Mouse (Mus musculus) bone marrow macrophage, adult 2 months (primary cell): ENCODE measurements around the gene Dnaja1. TPM values are rescaled to one million over a fixed set of nuclear protein-coding genes. Genes with fewer than 3 reads are reported as not detected.
A peak's percentile ranks its signal among the peaks of the same experiment; 100 is the strongest.

Experiments used
- H3K27ac ChIP-seq: 2 replicates; pipeline ENCODE4 v1.5.1; 2012; ENCODE audit warnings: low read depth, low read length; ENCODE audit not compliant: insufficient read depth
- H3K4me1 ChIP-seq: 2 replicates; pipeline ENCODE4 v1.6.1; 2012; ENCODE audit warnings: low read length; ENCODE audit not compliant: control insufficient read depth, insufficient read depth
- H3K4me3 ChIP-seq: 2 replicates; pipeline ENCODE4 v1.5.1; 2012; ENCODE audit warnings: mild to moderate bottlenecking, low read length, moderate library complexity; ENCODE audit not compliant: insufficient read depth
- CTCF ChIP-seq: IDR thresholded peaks from 2 replicates; pipeline ENCODE4 v1.5.1; 2012; ENCODE audit warnings: low read depth, mild to moderate bottlenecking, low read length, moderate library complexity
- POLR2A ChIP-seq: IDR thresholded peaks from 2 replicates; pipeline ENCODE4 v1.6.1; 2012; ENCODE audit warnings: mild to moderate bottlenecking, low read depth, low read length, borderline replicate concordance
- polyA plus RNA-seq: library from polyadenylated mRNA; stranded (reverse); fragments of >200 nt; gene quantifications from 2 replicates; pipeline ENCODE4 v1.2.4, GENCODE M21; 2012; ENCODE audit not compliant: missing spikeins, insufficient read depth, insufficient read length

Gene Dnaja1
- polyA plus RNA-seq, 1 experiment: 100 TPM

DNA sequence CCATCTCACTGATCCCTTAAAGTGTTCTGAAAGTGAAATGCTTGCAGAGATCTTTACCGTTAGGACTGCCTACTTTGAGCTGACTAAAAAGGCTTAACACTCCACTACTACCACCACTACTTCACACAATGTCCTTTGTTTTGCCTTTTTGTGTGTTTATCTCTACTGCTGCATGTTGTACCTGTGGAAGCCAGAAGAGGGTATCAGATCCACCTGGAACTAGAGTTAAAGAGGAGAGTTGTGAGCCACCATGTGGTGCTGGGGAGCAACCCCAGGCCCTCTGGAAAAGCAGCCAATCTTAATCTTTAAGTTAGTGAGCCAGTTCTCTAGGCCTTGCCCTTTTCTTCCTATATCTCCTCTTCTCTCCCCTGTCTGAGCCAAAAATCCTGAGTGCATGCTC lies 5.3 kb downstream of the Dnaja1 start:
- Histone ChIP-seq H3K4me3 (no peak overlapping the region), H3K27ac (no peak overlapping the region), H3K4me1 (peaks cover 7% of the 10 kb centered on the region)
- TF ChIP-seq CTCF (no peak), POLR2A (no peak)

- no peaks in the 10 kb centered on the region for H3K4me1 ChIP-seq
- TF ChIP-seq POLR2A (no peak), CTCF (no peak)
- no peak overlapping the region for H3K4me3 ChIP-seq
- no peak overlapping the region for H3K27ac ChIP-seq
These were observed 9.3 kb downstream of the Dnaja1 start for GRCm38 (mm10) chr4:40731262-40731661.

- H3K4me1 ChIP-seq: no peaks in the 10 kb centered on the region
- no peak overlapping the region for H3K4me3 ChIP-seq
- no peak overlapping the region for H3K27ac ChIP-seq
- TF ChIP-seq CTCF (no peak), POLR2A (no peak)
These were observed 13.4 kb downstream of the Dnaja1 start for GRCm38 (mm10) chr4:40735351-40735750.

GRCm38 (mm10) chr4:40757157-40757779 lies 35.3 kb downstream of the Dnaja1 start:
- H3K4me1 ChIP-seq: no peaks in the 10 kb centered on the region
- H3K27ac ChIP-seq: peak overlapping the region; percentile 41; the same call in 1 of the 2 replicates
- TF ChIP-seq CTCF (no peak), POLR2A (no peak)
- H3K4me3 ChIP-seq: peak overlapping the region; percentile 98

DNA sequence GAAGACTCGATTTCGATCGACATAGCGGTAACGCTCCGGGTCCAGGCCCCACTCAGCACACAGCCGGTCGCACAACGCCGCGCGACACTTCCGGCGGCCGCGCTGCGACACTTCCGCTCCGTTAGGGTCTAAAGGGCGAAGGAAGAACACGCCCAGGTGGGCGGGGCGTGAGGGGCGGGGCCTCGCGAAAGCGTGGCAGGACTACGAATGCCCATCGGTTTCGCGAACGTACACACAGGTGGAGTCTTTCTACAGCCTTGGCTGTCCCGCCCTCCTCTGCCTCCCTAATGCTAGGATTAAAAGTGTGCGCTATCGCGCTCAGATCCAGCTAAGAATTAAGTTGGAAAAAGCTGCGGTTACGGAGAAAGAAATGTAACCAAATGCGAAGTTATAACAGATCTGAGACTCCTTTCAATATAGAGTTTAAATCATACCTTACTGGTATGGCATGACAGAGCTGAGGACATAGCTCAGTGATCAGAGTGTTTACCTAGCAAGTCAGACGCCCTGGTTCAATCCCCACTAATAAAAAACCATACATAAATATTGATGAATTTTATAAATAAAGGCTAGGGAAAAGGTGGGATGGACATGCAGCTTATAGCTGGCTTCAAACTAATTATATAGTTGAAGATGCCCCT lies 36.0 kb downstream of the Dnaja1 start, which contains the start of gene Smu1:
Smu1 (minus strand) TSS at position 144 of the 641 bp plus-strand sequence.
- Histone ChIP-seq H3K27ac (peak within 1 kb of the TSS; percentile 41; the same call in 1 of the 2 replicates), H3K4me3 (peak within 1 kb of the TSS; percentile 98), H3K4me1 (no peaks in the 10 kb centered on the region)
- TF ChIP-seq POLR2A: no peak
- TF ChIP-seq CTCF: no peak

GRCm38 (mm10) chr4:40759876-40760275 lies 37.9 kb downstream of the Dnaja1 start:
- Histone ChIP-seq H3K27ac (no peak overlapping the region), H3K4me3 (no peak overlapping the region), H3K4me1 (no peaks in the 10 kb centered on the region)
- TF ChIP-seq POLR2A (no peak), CTCF (no peak)

GRCm38 (mm10) chr4:40774279-40775259 lies 52.6 kb downstream of the Dnaja1 start:
- peaks cover 47% of the 10 kb centered on the region for H3K4me1 ChIP-seq

DNA sequence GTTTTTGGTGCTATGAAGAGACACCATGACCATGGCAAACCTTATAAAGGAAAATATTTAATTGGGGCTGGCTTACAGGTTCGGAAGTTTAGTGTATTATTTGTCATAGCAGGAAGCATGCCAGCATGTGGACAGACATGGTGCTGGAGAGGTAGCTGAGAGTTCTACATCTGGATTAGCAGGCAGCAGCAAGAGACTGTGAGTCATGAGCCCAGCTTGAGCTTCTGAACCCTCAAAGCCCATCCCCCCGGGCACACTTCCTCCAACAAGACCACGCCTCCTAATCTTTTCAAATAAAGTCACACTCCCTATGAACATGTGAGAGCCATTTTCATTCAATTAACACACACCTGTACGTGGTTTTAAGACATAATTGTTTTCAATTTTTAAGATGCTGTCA lies 54.5 kb downstream of the Dnaja1 start:
- H3K4me1 ChIP-seq: peaks cover 59% of the 10 kb centered on the region
- H3K4me3 ChIP-seq: no peak overlapping the region
- peak overlapping the region; percentile 95 for H3K27ac ChIP-seq
- no peak for TF ChIP-seq CTCF
- TF ChIP-seq POLR2A: no peak

More at GRCm38 (mm10) chr4:40774279-40775259, 52.6 kb downstream of the Dnaja1 start:
- H3K27ac ChIP-seq: no peak overlapping the region
- peak; percentile 57 for TF ChIP-seq CTCF
- TF ChIP-seq POLR2A: no peak
- H3K4me3 ChIP-seq: no peak overlapping the region

DNA sequence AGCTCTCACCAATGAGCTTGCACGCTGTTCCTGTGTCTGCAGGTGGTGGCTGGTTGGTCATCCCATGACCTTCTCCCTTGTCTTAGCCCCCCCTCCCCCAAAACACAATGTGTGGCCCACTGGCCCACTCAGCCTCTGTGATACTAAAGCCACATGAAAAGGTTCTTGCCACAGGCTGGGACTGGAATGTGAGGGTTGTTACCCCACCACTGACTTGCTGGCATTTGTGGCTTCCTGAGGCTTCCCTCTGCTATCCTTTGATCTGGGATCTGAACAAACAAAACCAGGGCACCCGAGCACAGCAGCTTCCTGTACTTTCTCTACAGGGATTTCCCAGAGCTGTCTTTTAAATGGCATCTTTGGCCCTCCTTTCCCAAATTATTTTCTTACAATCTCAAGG lies 55.2 kb downstream of the Dnaja1 start:
- TF ChIP-seq POLR2A (no peak), CTCF (no peak)
- Histone ChIP-seq H3K4me1 (peaks cover 64% of the 10 kb centered on the region), H3K27ac (peak overlapping the region; percentile 95), H3K4me3 (no peak overlapping the region)
